Mouse (Mus musculus) embryo, embryonic 10.5 days (tissue): ENCODE results near the gene Tbc1d8.

ENCODE experiments used
- DNase-seq: peaks from one replicate; pipeline ENCODE4 v3.0.0-alpha.2; 2015; ENCODE audit warnings: low spot score

The Tbc1d8 gene

GRCm38 (mm10) chr1:39478057-39478895 lies at the start of gene Tbc1d8:
Tbc1d8 (minus strand) TSS chr1:39478755.
- peak; percentile 91 for DNase-seq

DNA sequence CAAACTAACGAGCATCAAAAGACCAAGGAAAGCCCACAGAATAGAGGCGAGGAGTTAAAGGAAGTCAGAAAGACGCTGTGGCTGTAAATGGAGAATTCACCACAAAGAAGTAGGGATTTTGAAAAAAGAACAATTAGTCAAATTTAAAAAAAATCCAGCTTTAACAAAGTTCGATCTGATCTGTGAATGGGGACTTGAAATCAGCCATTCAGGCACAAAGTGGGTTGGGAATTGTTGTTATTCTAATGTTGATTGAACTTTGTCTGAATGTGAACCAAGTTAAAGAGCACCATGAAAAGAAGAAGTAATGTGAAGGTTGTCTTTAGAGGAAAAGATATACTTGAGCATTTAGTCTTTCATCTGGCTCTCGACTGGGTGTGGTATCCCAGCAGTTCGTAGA lies 49.8 kb upstream of the Tbc1d8 start:
- DNase-seq = no peak

DNA sequence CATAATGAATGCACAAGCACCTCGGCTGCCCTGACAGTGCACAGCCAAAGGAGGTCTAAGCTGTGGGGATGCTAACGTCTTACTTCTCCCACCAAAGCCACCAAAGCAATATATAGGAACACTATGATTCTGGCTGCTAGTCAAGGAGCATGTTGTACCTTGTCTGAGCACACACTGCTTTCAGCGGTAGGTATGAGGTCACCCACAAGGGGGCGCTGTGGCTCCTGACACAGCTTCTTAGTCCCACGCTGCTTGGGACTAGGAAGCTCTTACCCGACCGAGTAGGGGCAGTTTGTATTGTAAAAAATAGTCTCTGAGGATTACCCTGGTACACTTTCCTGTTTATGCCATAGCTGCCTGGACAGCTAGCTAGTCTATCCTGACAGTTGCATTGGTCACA lies 48.9 kb upstream of the Tbc1d8 start:
- peak; percentile 91 for DNase-seq

GRCm38 (mm10) chr1:39526371-39527167 lies 48.0 kb upstream of the Tbc1d8 start:
- DNase-seq = no peak

- no peak for DNase-seq
These were observed 47.2 kb upstream of the Tbc1d8 start for GRCm38 (mm10) chr1:39525763-39526162.

DNA sequence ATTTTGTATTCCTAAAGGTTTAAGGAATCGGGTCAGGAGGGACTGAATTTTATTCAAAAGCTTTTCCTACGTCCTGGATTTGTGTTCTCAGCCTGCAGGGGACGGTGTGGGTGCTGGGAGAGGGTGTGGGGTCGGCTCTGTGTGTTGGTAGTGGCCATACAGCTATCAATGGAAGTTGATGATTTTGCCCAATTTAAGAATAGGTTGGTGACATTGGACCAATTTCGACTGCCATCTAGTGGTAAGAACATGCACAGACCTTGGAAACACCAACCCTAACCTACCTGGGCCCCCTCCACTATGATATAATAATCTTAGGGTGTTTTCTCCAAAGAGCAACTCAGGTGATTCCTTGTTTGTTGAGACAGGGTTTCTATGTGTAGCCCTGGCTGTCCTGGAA lies 44.0 kb upstream of the Tbc1d8 start:
- peak; percentile 70 for DNase-seq

GRCm38 (mm10) chr1:39521326-39521725 lies 42.8 kb upstream of the Tbc1d8 start:
- DNase-seq = no peak

GRCm38 (mm10) chr1:39515303-39515991 lies 36.9 kb upstream of the Tbc1d8 start:
- no peak for DNase-seq

GRCm38 (mm10) chr1:39512183-39512582 lies 33.6 kb upstream of the Tbc1d8 start:
- DNase-seq = no peak

GRCm38 (mm10) chr1:39511775-39512174 lies 33.2 kb upstream of the Tbc1d8 start:
- DNase-seq = no peak

- DNase-seq = no peak
These were observed 27.0 kb upstream of the Tbc1d8 start for GRCm38 (mm10) chr1:39505600-39505999.

GRCm38 (mm10) chr1:39504261-39504660 lies 25.7 kb upstream of the Tbc1d8 start:
- peak; percentile 47 for DNase-seq

GRCm38 (mm10) chr1:39502817-39503633 lies 24.5 kb upstream of the Tbc1d8 start:
- no peak for DNase-seq

DNA sequence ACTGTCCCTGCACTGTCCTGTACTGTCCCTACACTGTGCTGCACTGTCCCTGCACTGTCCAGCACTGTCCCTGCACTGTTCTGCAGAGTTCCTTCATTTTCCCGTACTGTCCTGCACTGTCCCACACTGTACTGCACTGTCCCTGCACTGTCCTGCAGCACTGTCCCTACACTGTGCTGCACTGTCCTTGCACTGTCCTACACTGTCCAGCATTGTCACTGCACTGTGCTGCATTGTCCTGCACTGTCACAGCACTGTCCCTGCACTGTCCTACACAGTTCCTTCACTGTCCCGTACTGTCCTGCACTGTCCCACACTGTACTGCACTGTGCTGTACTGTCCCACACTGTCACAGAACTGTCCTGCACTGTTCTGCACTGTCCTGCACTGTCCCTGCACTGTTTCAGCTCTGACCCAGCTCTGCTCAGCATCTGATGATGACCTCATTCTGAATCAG lies 21.0 kb upstream of the Tbc1d8 start:
- no peak for DNase-seq

DNA sequence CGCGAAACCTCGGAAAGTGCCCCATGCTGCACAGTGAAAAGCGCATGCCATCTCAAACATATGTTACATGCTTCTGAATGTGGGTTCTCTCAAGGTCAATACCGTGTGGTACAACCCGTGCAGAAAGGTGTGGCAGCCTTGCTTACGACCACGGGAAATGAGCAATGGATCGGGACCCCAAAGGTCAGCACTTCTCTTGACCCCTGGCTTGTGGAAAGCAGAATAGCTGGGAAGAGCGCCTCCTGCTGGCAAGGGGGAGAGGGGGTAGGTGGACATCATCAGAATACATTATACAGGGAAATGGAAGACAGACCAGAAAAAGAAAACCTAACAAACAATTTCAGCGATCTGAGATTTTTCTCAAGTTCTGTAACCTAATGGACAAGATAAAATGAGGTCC lies 19.2 kb upstream of the Tbc1d8 start:
- no peak for DNase-seq

DNA sequence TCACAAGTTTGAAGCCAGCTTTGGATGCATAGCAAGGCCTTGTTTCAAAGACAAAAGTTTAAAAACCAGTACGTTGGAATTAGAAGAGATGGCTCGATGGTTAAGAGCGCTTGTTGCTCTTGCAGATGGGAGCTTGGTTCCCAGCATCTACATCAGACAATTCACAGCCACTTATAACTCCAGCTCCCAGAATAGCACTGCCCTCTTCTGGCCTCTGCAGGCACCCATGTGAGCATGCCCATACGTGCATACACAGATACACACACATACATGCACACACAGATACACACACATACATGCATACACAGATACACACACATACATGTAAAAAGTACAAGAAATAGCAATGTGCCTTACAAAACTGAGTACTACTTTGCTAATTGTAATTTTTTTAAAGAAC lies 18.4 kb upstream of the Tbc1d8 start:
- no peak for DNase-seq

- no peak for DNase-seq
These were observed 15.1 kb upstream of the Tbc1d8 start for GRCm38 (mm10) chr1:39493664-39494063.

DNA sequence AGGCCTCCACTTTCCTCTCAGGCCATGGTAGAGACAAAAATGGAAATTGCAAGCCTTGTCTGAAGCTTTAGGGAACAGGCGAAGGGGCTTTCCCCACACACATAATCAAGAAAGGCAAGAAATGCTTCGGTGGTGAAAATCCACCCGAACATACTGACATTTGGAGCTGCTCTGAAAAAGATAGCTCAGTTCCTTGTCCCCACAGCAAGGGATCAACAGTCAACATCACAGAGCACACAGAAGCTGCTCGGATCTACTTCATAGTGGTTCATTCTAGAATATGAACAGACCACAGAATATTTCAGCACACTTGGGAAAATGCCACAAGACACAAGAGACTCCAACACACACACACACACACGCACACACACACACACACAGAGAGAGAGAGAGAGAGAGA lies 14.6 kb upstream of the Tbc1d8 start:
- DNase-seq = no peak

- no peak for DNase-seq
These were observed 8.8 kb upstream of the Tbc1d8 start for GRCm38 (mm10) chr1:39487370-39487769.

DNA sequence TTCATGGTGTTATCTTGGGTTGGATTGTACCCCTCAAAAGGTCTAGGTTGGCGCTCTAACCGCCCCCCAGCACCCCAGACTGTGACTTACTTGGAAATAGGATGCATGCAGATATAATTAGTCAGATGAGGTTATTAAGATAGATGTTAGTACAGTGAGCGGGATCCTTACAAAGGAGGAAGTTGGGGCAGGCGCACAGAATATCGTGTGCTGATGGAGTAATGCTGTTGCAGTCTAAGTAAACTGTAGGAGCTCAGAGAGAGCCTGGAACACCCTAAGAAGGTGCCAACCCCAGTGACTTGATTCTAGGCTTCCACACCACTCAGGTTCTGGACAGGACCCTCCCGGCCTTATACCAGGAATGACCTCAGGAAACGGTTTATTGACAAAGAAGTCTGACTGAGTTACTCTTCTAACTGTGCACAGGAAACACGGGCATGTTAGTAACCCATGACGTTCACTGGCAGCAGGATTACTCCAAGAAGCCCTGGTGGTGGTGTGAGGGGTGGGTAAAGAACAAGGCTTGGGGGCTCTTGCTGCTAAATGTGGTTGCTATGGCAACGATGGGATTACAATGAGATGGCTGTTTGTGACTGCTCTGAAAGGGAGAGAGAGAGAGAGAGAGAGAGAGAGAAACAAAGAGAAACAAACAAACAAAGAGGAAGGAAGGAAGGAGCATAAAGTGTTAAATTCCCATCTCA lies 3.7 kb upstream of the Tbc1d8 start:
- peak; percentile 67 for DNase-seq

GRCm38 (mm10) chr1:39479254-39479653 lies 699 bp upstream of the Tbc1d8 start:
- peak; percentile 8 for DNase-seq
